Comparison of ENCODE assay signal across 8 mouse cellular contexts in the genomic region with DNA sequence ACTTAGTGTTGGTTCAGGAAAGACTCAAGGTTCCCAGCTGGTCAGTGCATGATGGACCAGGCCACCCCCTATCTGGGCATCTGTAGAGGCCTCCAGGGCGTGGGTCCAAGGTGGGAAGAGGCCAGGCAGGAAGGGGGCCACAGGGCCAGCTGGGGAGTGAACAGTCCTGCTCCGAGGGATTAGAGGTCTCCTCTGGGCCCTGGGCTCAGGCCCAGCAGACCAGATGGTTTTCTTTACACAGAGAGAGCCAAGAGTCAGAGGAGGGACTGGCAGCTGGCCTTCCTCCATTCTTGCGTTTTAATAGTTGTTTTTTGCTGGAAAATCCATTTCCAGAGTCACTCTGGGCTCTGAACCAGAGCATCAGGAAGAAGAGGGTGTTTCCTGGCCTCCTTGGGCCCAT. TPM values are rescaled to one million over a fixed set of nuclear protein-coding genes. Genes with fewer than 3 reads are reported as not detected.
DNase-seq lines count a peak whose midpoint lies in the region; ATAC-seq and TF ChIP-seq lines count a peak whose summit lies in the region.

No protein-coding gene starts in this region.

- 53% methylated on average over 3 of the region's 3 CpGs for WGBS in intestine, embryonic 15.5 days
- 66% methylated on average over 3 of the region's 3 CpGs for WGBS in midbrain, postnatal 0 days

- intact Hi-C loops in left cerebral cortex, adult 2 months (cut with DNase I): no loop called here

- no peaks in the 10 kb centered on the region for H3K27me3 ChIP-seq in intestine, embryonic 15.5 days (replicated peaks)
- no peaks in the 10 kb centered on the region for H3K27me3 ChIP-seq in midbrain, postnatal 0 days (ENCODE audit: insufficient read depth, low read length)

- no peak for TF ChIP-seq CTCF in left cerebral cortex, adult 2 months (IDR thresholded peaks at IDR 0.05)
- TF ChIP-seq CTCF in midbrain, postnatal 0 days (IDR thresholded peaks at IDR 0.05): no peak

- ATAC-seq in intestine, embryonic 15.5 days: peak; percentile 75
- ATAC-seq in midbrain, postnatal 0 days (ENCODE audit: low FRiP score): no peak
- ATAC-seq in inflammation-experienced regulatory T-cells, adult 6 months: no peak
- no peak for ATAC-seq in megakaryocyte progenitor cell, adult 5-6 weeks (replicated peaks; ENCODE audit: poor library complexity)

- no peak overlapping the region for H3K4me3 ChIP-seq in intestine, embryonic 15.5 days (replicated peaks)
- H3K4me3 ChIP-seq in left cerebral cortex, adult 2 months: no peak overlapping the region
- no peak overlapping the region for H3K4me3 ChIP-seq in midbrain, postnatal 0 days (ENCODE audit: low read depth, low read length)

- peak; percentile 14 to 15 for DNase-seq in spleen, postnatal 36 days (ENCODE audit: low spot score in 2 of 2)
- no peak for DNase-seq in spleen, adult 12 weeks (ENCODE audit: low spot score)
- DNase-seq in gastrocnemius, adult 18-20 months (ENCODE audit: low spot score): peak; percentile 79
- DNase-seq in left cerebral cortex, adult 2 months (ENCODE audit: extremely low spot score in 1 of 2, low spot score in 2 of 2): peak; percentile 32 to 51
- DNase-seq in midbrain, postnatal 0 days (ENCODE audit: low spot score): peak; percentile 85

- H3K9ac ChIP-seq in intestine, embryonic 15.5 days: no peak overlapping the region
- H3K9ac ChIP-seq in midbrain, postnatal 0 days (replicated peaks; ENCODE audit: low read length, poor library complexity, severe bottlenecking): no peak overlapping the region

- peaks cover 14% of the 10 kb centered on the region; the same call in 1 of the 2 replicates for H3K4me1 ChIP-seq in intestine, embryonic 15.5 days (replicated peaks)
- H3K4me1 ChIP-seq in midbrain, postnatal 0 days (ENCODE audit: insufficient read depth, low read length): no peaks in the 10 kb centered on the region

- H3K9me3 ChIP-seq in intestine, embryonic 15.5 days: no peaks in the 10 kb centered on the region
- no peaks in the 10 kb centered on the region for H3K9me3 ChIP-seq in midbrain, postnatal 0 days (ENCODE audit: low read length)

- H3K4me2 ChIP-seq in intestine, embryonic 15.5 days (replicated peaks): no peak overlapping the region
- no peak overlapping the region for H3K4me2 ChIP-seq in midbrain, postnatal 0 days (ENCODE audit: low read depth, low read length, poor library complexity, severe bottlenecking)

- H3K36me3 ChIP-seq in intestine, embryonic 15.5 days: peaks cover 40% of the 10 kb centered on the region
- peaks cover 45% of the 10 kb centered on the region for H3K36me3 ChIP-seq in midbrain, postnatal 0 days (ENCODE audit: insufficient read depth, low read length)

- H3K27ac ChIP-seq in intestine, embryonic 15.5 days: peak overlapping the region; percentile 73
- H3K27ac ChIP-seq in left cerebral cortex, adult 2 months: no peak overlapping the region
- 0 out of 2 replicates have a peak overlapping the region, but pooled peaks have one; percentile 32 for H3K27ac ChIP-seq in midbrain, postnatal 0 days (ENCODE audit: low read depth, low read length)

RNA-seq across cellular contexts. Expression of a gene that starts 27.4 kb away (rescaled TPM):
- 1 to 10 TPM; 1.5 to 1.6 TPM for total RNA-seq in gastrocnemius, adult 18-20 months (2021)
- 23.7 and 26.0 TPM in 2 replicates for polyA plus RNA-seq in intestine, embryonic 15.5 days (2015; fragmentation: Nextera tagmentation; extraction: Ambion mirVana)
- under 1 TPM in 1 of 2 experiments, not detected in 1; 0.56 TPM for total RNA-seq in left cerebral cortex, adult 2 months (2021)
- 4.4 and 5.1 TPM in 2 replicates for total RNA-seq in midbrain, postnatal 0 days (2014; rRNA removed)
- 2.3 and 2.7 TPM in 2 replicates for polyA plus RNA-seq in midbrain, postnatal 0 days (2015; fragmentation: Nextera tagmentation; extraction: Ambion mirVana)
- polyA plus RNA-seq in inflammation-experienced regulatory T-cells, adult 6 months (2017; shearing (Covaris generic)): not detected
- 1.1 and 3.4 TPM in 2 replicates for total RNA-seq in megakaryocyte progenitor cell, adult 5-6 weeks (2015)
- total RNA-seq in megakaryocyte progenitor cell, adult 5-6 weeks (2017): 1.2 and 2.1 TPM in 2 replicates

RNA-seq across cellular contexts. Expression of a gene that starts 29.1 kb away (rescaled TPM):
- 100 to 1,000 TPM; 211 to 229 TPM for total RNA-seq in gastrocnemius, adult 18-20 months (2021)
- polyA plus RNA-seq in intestine, embryonic 15.5 days (2015; fragmentation: Nextera tagmentation; extraction: Ambion mirVana): 275 and 293 TPM in 2 replicates
- total RNA-seq in left cerebral cortex, adult 2 months (2021): 100 to 1,000 TPM; 315 to 319 TPM
- 415 and 418 TPM in 2 replicates for total RNA-seq in midbrain, postnatal 0 days (2014; rRNA removed)
- 364 and 377 TPM in 2 replicates for polyA plus RNA-seq in midbrain, postnatal 0 days (2015; fragmentation: Nextera tagmentation; extraction: Ambion mirVana)
- polyA plus RNA-seq in inflammation-experienced regulatory T-cells, adult 6 months (2017; shearing (Covaris generic)): 10 to 100 TPM; 24.0 to 31.4 (median 28.0) TPM
- 108 and 115 TPM in 2 replicates for total RNA-seq in megakaryocyte progenitor cell, adult 5-6 weeks (2015)
- 139 and 141 TPM in 2 replicates for total RNA-seq in megakaryocyte progenitor cell, adult 5-6 weeks (2017)
